Mouse (Mus musculus) heart, postnatal 36 days (tissue): ENCODE measurements at regions not wholly inside any gene's neighbourhood (a gene's known extent, or its start where the extent isn't known, plus 50 kb on each side); places are given as distances from the start of the nearest gene placed in this dataset.
A peak's percentile ranks its signal among the peaks of the same experiment; 100 is the strongest.

ENCODE experiments used
- DNase-seq, 2 experiments: peaks; one replicate each; pipeline ENCODE4 v3.0.0; 2021 to 2022
- intact Hi-C: fragments of 180-260 bp; cut with DNase I; formaldehyde crosslinking; loops from one replicate; pipeline ENCODE4 v1.15.1; 2025

DNA sequence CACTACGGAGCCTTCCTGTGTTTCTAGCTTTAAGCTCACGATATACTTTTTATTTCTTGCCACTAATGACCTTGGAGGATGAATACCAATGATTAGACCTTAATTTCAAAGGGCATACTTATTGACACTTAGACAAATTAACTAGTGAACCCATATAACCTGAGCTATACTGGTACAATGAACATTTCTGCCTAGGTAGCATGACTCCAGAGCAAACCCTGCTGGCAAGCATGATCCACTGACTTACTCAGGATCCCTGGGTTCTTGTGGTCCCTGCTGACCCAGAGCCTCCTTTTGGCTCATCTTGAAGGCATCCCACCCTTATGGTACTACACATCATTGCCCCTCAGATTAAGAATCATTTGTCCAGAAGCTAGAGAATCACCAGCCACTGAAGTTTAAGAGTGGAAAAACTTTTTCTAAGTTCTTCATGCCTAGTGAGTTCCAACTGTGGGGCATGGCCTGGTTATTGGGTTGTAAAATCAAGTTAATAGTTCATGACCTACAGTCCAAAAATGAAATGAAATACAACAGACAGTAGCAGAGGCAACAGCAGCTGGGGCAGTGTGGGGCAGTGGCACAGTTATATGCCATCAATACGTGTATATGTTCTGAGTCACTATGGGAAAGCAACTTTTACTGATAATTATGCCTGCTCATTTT is 1408.5 kb upstream of the A1bg start:
- intact Hi-C loops, result loop anchor here (10.0 kb wide), 1 partner anchor 674 kb away; no protein-coding TSS in a partner anchor

DNA sequence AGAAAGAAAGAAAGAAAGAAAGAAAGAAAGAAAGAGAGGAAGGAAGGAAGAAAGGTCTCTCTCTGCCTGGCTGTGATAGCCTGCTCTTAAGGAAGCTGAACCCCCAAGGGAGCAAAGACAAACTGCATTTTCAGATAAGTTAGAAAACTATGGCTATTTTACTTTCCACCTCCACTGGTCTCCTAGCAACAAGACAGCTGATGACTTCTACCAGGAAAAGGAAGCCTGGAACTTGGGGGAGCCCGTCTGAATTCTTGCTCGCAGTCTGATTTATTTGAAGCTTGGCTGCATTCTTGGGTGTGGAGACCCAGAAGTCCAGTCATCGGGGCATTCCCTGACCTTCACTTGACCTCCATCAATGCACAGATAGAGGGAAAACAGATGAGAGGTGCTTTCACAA is 1406.1 kb upstream of the A1bg start:
- DNase-seq, result peak; percentile 7 to 25
- intact Hi-C loops, result no loop called here

More for the DNA sequence above, 1408.5 kb upstream of the A1bg start:
- no peak for DNase-seq

DNA sequence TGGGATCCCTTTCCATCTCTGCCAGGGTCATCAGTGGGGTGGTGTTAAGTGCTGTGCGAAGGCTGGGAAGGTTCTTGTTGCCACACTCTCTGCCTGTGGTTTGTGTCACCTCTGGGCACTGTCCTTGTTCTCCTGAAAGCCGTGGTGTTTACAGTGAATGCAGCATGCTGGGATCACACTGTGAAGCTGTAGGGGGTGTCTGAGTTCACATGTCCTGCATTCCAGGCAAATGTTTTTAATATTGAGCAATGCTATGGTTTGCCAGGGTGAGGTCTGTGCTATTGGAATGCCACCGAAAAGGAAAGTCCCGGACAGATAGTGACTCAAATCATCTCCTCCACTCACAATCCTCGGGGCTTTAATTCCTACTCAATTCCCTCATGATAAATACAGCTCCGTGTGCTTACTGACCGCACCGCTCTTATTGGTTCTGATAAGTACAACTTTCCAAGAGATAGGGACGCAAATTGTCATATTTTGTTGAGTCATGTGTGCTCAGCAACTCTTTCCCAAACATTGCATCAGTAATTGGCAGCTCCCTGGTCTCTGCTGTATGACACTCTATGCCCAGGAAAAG is 1405.6 kb upstream of the A1bg start:
- peak; percentile 43 to 73 for DNase-seq
- intact Hi-C loops, result no loop called here

DNA sequence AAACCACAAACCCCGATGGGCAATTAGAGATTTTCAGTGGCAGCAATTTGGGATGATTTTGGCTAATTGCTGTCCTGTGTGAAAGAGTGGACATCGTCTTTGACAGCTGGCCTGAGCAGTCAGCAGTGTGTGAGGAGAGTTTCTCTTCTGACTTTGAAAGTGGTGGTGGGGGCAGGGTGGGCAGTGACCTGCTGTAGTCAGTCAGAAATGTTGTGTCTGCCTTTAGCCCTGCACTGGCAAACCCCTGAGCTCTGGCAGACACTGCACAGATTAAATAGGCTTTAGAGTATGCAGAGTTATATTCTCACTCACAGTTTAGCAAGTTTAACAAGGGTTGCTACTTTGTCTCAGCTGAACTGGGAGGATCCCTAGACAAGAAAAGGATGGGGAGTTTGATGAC is 1404.7 kb upstream of the A1bg start:
- DNase-seq, result peak in 1 of 2 experiments; percentile 9
- intact Hi-C loops, result no loop called here

DNA sequence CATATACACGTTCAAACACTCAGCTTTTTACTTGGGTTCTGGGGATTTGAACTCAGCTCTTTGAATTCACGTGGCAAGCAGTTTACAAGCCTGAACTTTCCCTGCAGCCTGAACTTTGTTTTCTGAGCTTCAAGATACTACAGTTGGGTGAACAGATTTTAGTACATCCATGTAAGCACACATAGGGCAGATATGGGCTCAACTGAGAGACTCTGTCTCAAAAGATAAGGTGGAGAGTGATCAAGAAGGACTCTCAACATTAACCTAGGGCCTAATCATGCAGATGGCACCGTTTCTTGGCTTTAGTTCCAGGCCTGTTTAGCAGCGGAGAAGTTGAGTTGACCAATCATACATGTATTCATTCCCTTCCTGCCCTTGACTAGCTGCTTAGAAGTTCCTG is 1403.7 kb upstream of the A1bg start:
- DNase-seq, result no peak
- intact Hi-C loops, result no loop called here

DNA sequence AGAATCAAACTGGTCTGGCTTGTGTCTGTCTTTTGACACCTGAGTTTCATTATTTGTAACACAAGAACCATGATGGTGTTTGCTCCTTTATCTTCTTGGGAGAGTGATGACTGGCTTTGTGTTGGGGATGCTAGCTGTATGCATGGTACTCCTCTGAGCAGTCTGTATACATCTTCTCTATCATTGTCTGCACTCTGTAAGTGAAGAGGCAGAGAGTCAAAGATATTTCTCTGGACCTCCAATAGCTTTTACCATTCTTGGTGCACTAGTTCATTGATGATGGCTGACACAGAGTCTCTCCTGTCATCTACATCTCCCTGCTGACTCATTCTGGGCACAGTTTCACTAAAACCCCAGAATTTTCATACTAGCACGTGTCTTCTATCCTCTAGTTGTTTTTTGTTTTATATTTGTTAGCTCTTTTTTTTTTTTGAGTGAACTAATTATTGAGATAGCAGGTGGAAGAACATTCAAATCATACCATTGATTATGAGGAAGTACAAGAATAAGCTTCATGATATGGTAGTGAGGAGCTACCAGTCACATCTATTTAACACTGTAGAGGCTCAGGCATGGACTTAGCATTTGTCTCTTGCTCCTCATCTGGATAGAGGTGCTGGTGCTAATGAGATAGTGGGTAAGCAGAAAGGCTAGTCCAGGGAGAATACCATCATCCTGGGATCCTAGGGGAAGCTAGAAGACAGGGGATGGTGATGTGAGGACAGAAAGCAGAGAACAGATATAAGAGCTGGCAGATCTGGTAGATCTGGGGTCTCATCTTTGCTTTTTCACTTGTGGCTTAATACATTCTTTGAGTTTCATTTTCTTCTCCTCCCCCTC is 1402.9 kb upstream of the A1bg start:
- intact Hi-C loops, result no loop called here

DNA sequence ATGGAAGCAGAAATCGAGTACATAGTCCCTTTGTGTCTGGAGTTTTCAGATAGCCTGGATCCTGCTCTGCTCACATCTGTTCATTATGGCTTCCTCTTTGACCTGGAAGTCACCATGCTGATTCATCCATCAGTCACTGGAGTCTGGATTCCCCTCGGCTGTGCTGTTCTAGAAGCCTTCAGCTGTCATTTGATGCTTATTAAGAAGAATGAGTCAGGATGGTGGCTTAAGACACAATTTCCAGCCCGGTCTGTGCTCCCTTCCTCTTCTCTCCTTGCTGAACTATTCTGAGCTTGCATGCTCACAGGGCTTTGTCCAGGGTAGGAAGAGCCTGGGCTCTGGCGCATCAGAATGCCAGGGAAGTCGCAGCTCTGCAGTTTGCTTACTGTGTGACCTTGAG is 1398.2 kb upstream of the A1bg start:
- intact Hi-C loops, result no loop called here
- no peak for DNase-seq

More for the DNA sequence above, 1402.9 kb upstream of the A1bg start:
- DNase-seq, result no peak

DNA sequence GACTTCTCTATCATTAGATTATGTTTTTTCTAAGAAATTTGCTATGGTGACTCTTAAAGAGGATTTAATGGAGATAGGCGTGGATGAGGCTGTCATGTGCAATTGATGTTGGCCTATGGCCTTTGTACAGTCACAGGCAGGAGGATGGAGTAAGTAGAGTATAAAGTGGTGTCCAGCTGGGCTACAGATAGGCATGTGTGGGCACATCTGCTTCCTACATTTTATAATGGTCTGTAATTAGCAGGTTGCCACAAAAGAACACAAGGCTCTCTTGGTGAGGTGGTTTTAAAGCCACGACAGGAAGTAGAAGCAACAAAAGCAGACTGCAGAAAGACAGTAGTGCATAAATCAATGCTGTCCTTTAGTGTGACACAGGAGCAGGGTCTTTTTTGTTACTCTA is 1391.6 kb upstream of the A1bg start:
- intact Hi-C loops, result no loop called here
- DNase-seq, result no peak

DNA sequence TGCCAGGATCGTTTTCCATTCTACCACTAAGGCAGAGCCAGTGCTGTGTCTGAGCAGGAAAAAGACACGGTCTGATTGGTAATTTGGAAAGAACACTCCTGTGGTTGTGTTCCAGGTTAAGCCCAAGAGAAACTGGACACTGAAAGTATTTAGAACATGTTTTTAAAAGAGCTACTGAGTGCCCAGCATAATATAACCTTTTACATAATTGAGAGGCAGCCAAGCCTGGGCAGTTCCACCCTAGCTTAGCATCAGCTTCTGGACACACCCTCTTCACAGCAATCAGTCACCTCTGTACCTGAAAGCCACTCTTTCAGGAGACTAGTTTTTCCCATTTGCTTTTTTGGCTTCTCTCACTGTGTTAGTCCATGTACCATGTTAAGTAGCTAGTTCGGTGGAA is 1379.4 kb upstream of the A1bg start:
- DNase-seq, result no peak
- intact Hi-C loops, result no loop called here

DNA sequence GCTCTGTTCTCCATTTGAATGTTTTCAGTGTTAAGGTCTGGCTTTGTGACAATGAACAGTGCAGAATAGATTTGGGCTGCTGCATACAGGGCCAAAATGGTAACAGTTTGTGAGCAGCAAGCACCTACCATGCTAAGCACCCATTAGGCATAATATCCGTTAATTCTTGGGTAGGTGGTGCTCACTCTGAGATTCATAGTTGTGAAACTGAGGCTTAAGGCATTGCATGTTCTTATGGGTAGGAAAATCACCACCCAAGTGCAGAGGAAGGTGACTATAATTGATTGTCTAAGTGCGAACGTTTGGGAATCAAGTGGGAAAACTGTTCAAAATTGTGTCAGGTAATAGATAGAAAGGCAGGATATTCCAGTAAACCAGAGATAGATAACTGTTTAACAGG is 1378.8 kb upstream of the A1bg start:
- intact Hi-C loops, result no loop called here
- DNase-seq, result no peak

DNA sequence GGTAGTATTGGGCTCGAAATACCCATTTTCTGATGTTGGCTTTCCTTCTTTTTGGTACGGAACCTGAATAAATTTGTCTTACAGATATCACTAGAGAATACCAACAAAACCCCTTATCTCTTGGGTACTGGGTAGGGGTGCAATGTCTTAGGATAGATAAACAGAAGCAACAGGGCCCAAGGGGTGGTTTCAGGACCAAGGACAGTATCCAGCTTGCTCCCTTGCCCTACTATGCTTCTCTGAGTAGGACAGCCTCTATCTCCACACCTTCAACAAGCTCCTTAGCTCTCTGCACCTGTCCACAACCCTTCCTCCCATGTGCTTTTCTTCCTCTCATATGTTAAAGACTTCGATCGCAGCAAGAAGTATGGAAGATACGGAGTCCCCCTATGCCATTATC is 1374.3 kb upstream of the A1bg start:
- intact Hi-C loops, result no loop called here
- DNase-seq, result no peak

DNA sequence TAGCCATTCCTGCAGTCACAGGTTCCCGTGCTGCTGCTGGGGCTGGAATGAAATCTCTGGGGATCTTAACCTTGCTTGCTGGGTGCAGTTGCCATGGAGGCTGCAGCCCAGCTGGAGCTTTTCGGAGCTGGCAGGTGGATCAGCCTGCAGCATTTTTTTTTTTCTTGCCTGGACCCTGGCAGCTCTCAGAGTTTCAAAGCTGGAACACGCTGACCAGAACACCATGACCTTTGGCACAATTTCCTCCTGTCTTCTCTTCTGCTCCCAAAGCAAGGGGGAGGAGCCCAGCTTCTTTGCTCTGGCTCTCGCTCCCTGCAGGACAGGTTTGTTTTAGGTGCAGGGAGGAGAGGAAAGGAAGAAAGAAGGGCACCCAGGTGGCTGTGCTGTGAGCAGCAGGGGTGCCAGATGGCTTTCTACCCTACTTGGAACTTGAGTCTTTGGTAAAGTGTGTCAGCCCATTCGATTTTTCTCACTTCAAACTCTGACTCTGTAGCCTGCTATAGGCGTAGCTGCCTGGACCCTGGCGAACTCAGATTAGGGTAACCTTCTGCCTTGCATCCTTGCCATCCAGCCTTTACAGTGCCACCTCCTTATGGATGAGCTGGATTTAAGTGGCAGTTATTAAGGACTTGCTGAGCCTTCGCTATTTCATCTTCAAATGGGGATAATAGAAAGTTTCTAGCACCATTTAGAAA is 1372.6 kb upstream of the A1bg start:
- intact Hi-C loops, result no loop called here
- peak; percentile 63 for DNase-seq

DNA sequence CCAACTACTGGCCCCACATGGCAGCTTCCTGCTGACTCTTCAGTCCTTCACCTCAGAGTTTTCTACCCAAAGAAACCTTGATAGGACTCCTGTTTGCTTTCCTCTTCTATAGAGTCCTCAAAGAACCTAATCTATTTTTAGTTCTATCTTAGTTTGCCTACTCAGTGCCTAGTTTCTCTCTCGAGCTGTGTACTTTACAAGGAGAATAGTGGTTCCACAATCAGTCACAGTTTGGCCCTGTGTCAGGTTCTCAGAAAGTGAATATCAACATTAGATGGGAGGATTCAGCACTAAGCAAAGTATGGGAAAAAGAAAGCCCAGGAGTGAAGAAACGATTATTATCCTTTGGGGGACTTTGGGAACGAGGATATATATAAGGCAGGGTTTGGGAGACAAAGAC is 1372.0 kb upstream of the A1bg start:
- intact Hi-C loops, result no loop called here
- DNase-seq, result no peak

DNA sequence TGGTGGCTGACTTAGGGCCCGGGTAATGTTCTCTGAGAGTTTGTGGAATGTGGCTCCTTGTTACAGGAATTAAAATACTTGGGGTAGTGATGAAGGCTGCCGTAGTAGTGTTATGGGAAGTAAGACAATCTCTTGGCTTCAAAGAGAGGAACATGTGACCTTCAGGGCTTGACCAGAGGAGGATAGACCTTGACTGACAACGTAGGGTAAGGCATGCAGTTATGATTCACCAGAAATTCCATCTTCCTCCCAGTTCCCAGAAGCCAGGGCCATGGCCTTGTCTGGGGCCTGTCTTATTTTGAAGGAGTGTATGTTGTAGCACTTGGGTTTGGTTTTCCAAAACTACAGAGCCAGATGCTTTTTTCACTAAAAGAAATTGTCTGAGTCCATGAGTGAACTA is 1370.1 kb upstream of the A1bg start:
- intact Hi-C loops, result no loop called here
- no peak for DNase-seq

DNA sequence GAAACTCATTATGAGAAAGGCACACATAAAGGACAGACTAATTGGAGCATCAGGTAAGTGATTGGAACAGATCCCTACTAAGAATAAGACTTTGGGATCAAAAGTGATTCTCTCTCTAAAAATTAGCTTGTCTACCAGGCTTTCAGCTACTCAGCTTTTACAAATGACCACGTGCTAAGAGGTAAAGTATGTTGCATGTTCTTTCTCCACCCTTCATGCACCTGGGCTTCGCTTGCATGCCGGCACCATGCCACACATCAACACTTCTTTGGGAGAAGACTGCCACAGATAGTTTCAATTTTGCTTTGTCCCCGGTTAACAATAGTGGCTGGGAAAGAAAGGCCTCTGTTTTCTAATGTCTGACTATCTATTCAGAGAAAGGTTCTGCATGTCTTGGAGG is 1367.9 kb upstream of the A1bg start:
- DNase-seq, result no peak
- intact Hi-C loops, result no loop called here

DNA sequence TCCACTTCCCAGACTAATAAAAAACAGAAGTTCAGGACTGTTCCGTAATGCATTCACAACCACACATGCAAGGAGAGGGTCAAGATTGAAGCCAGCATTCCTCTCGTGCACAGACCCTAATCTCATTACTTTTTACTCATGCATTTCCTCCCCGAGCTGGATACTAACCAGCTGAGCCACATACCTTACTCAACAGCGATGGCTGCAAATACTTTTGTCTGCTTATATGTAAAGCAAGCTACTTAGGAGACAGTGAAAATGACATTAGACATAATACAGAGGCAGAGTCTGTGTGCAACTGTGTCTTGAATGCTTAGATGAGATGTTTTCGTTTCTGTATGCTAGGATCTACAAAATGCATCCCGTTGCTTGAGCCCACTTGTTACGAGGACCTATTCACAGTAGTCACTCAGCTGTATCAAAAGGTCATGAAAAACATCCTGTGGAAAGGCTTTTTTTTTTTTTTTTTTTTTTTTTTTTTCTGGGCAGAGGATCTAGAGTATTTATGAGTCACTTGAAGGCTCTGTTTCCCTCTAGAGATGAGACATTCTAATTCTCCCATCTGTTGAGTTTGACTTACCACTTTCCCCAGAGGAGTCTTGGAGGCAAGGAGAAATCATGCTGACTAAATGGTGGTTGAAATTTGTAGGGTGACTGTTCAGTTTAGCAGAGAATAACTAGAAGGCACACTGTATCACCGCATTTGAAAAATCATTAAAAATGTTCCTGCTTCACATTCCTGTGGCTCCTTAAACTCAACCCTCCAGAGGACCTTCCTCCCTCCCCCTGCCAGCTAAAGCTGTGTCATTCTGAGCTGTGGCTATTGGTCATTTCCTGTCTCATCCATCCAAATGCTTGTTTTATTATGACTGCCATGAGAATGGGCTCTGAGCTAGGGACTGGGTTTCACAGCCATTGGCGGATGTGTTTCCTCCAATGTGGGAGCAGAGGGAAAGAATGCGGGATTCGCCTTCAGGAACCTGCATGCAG is 1364.1 kb upstream of the A1bg start:
- intact Hi-C loops, result no loop called here
- peak in 1 of 2 experiments; percentile 34 for DNase-seq

DNA sequence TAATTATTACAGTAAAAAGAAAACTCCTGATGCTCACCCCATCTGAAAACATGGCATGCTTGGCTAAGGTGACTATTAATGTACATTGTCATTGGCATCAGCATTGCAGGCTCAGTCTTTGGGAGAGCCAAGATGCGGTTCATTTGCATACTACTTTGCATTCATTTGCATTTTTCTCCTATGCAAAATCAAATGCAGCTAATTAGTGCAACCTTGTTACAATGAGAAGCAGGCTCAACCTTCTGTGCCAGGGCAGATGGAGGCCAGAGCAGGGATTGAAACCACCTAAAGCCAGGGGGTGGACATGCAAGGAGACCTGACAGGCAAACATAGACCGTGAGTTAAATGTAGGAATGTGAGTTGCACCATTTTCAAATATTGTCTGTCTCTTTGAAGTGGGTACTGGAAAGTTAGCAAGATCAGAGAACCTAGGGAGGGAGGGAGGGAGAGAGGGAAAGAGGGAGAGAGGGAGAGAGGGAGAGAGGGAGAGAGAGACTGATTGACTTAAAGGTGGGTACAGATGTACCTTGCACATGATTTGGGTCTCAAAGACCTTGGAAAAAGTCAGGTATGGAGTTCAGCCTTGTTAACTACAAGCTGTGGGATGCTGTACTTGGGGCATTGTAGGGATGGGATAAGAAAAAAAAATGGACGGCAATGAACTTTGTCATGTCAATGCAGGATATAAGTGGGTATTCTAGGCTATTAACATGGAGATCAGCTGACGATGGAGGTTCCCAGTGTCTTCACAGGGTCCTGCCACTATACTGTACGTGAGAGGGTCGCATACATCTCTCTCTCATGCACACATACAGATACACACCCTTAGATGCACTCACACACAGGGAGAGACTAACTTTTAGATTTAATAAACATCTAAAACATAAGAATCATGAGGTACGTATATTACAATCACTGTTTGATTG is 1362.1 kb upstream of the A1bg start:
- intact Hi-C loops, result no loop called here
- no peak for DNase-seq

DNA sequence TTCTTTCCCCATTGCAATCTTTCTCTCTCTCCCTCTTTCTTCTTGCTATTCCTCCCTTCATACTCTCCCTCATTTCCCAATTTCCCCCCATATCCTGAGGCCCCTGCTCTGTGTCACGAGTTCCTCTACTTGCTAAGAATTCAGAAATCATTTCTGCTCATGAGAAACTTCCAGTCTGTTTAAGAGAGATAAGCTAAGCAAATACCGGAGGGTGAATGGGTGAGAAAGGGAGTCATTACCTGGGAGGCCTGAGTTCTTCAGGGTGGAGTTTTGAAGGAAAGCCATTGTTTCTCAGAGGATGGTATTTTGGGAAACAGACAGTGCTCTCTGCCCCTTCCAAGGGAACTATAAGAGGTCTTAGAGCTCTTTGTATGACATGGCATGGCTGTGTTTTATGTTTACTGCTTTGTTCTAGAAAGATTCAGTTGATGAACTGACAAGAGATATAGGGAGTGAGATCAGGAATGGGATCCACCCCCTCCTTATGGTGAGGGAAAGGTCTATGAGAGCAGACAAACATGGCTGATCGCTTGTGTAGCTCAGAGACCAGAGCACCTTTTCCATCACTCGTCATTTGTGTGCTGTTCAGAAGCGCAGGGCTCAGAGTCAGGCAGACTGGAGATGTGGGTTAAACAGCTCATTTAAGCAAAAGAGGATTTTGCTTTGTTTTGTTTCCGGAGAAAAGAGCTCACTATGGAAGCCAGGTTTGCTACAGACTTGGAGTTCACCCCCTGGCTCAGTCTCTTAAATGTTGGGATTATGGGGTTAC is 1361.0 kb upstream of the A1bg start:
- DNase-seq, result no peak
- intact Hi-C loops, result no loop called here
